Mouse (Mus musculus): ENCODE data around the gene Skap1.
"Not testable (repeated sequence)": the region's sequence is repeated elsewhere in the genome, so short reads cannot be mapped to it uniquely, and the experiment has no call there.

The Skap1 gene

GRCm38 (mm10) chr11:96778061-96778627, 313.8 kb downstream of the Skap1 start:
- not testable (repeated sequence) for DNase-seq (ENCODE audit: extremely low spot score, low spot score)

- DNase-seq (ENCODE audit: extremely low spot score, low spot score), result no peak
Measured at GRCm38 (mm10) chr11:96780306-96780705, 315.9 kb downstream of the Skap1 start.

- no peak for DNase-seq (ENCODE audit: extremely low spot score, low spot score)
Measured at GRCm38 (mm10) chr11:96781425-96781824, 317.0 kb downstream of the Skap1 start.

GRCm38 (mm10) chr11:96784847-96785246, 320.5 kb downstream of the Skap1 start:
- DNase-seq (ENCODE audit: extremely low spot score, low spot score), result peak; percentile 89

- no peak for DNase-seq (ENCODE audit: extremely low spot score, low spot score)
Measured at GRCm38 (mm10) chr11:96786731-96787450, 322.5 kb downstream of the Skap1 start.

GRCm38 (mm10) chr11:96788871-96789795, 324.7 kb downstream of the Skap1 start, which contains the start of gene Cbx1:
Cbx1 (plus strand) TSS chr11:96789127.
- DNase-seq (ENCODE audit: extremely low spot score, low spot score), result peak; percentile 93

- peak; percentile 38 for DNase-seq (ENCODE audit: extremely low spot score, low spot score)
Measured at GRCm38 (mm10) chr11:96789990-96790389, 325.6 kb downstream of the Skap1 start.

- DNase-seq (ENCODE audit: extremely low spot score, low spot score), result no peak
Measured at GRCm38 (mm10) chr11:96790681-96791080, 326.3 kb downstream of the Skap1 start.

- DNase-seq (ENCODE audit: extremely low spot score, low spot score), result no peak
Measured at GRCm38 (mm10) chr11:96795491-96795890, 331.1 kb downstream of the Skap1 start.

- no peak for DNase-seq (ENCODE audit: extremely low spot score, low spot score)
Measured at GRCm38 (mm10) chr11:96796081-96796480, 331.7 kb downstream of the Skap1 start.

- DNase-seq (ENCODE audit: extremely low spot score, low spot score), result no peak
Measured at GRCm38 (mm10) chr11:96796586-96796985, 332.2 kb downstream of the Skap1 start.

GRCm38 (mm10) chr11:96799511-96799910, 335.1 kb downstream of the Skap1 start:
- DNase-seq (ENCODE audit: extremely low spot score, low spot score), result no peak

GRCm38 (mm10) chr11:96805606-96806005, 341.2 kb downstream of the Skap1 start:
- DNase-seq (ENCODE audit: extremely low spot score, low spot score), result no peak

- no peak for DNase-seq (ENCODE audit: extremely low spot score, low spot score)
Measured at GRCm38 (mm10) chr11:96808066-96808465, 343.7 kb downstream of the Skap1 start.
